Mouse (Mus musculus) left cerebral cortex, postnatal 10 days (tissue): Measurements from ENCODE around the gene Supt5. TPM values are rescaled to one million over a fixed set of nuclear protein-coding genes. Genes with fewer than 3 reads are reported as not detected.

Source experiments
- DNase-seq, 2 experiments: peaks; one replicate each; pipeline ENCODE4 v3.0.0; 2021 to 2022; ENCODE audit warnings: low spot score in 2 of 2, mixed read lengths in 1 of 2; ENCODE audit errors: extremely low spot score in 1 of 2
- intact Hi-C: fragments of 180-260 bp; cut with DNase I; formaldehyde crosslinking; loops from one replicate; pipeline ENCODE4 v1.15.1; 2025
- total RNA-seq, 2 experiments: library from RNA; stranded (reverse); gene quantifications; 2 replicates each; pipeline ENCODE4 v1.2.3; 2021

Gene Supt5
- total RNA-seq, 2 experiments from 2014 or later, result 113 to 114 TPM

DNA sequence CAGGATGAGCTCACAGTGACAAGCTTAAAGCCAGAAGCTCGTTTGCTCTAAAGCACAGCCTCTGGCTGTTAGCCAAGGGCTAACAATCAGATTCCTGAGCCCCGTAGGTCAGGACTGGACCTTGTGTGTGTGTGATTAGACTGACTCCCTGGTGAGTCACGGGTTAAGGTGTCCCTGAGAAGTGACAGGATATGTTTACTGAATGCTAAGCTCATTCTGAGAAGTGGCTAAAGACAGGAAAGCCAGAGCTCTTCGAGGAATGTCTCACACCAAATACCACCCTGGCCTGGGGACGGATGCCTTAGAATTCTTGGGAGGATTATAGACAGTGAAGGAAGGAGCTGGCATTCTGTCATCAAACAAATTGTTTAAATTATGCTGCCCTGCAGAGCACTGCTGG is 19.4 kb upstream of the Supt5 start:
- intact Hi-C loops, result no loop called here
- DNase-seq, result no peak

DNA sequence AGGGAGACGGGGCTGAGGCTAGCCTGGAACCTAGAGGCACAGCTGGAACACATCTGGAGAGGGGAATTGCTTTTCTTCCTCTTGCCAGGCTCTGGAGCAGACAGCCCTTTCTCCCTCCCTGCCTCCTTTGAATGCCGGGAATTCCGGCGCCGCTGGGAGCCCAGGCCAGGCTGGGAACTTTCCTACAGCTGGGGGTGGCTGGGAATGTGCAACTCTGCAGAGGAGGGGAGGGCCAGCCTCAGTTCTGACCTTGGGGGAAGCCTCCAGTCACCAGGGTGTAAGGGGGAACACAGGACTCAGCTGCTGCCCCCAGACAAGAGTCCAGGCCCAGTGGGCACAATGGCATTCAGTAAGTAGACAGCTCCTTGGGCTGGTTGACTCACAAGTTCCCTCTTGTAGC is 18.4 kb upstream of the Supt5 start:
- intact Hi-C loops, result no loop called here
- peak in 1 of 2 experiments; percentile 85 for DNase-seq

DNA sequence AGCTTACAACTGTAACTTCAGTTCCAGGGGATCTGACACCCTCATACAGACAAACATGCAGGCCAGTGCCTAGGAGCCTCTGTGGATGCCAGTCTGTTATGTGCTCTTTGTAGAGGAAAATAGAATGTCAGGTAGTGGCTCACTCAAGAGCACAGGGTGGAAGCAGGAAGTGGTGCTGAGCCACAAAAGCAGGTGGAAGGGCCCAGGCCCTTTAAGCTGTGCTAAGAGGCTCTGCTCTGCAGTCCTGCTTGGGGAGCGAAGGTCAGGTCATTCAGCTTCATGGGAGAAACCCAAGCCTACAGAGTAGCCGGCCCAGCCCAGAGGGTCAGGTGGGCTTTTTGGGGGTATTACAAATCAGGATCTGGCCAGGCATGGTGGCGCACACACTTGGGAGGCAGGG is 16.7 kb upstream of the Supt5 start:
- intact Hi-C loops, result no loop called here
- DNase-seq, result no peak

DNA sequence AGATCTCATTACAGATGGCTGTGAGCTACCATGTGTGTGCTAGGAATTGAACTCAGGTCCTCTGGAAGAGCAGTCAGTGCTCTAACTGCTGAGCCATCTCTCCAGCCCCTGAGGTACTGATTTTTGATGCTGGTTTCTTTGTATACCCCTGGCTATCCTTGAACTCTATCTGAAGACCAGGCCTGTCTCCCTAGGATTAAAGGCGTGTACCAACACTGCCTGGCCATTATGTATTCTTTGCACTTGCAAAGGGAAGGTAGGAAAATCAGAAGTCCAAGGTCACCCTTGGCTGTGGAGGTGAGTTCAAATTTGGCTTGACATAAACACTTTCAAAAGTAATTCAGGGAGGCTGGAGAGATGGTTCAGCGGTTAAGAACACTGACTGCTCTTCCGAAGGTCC is 16.1 kb upstream of the Supt5 start:
- DNase-seq, result no peak
- intact Hi-C loops, result no loop called here

DNA sequence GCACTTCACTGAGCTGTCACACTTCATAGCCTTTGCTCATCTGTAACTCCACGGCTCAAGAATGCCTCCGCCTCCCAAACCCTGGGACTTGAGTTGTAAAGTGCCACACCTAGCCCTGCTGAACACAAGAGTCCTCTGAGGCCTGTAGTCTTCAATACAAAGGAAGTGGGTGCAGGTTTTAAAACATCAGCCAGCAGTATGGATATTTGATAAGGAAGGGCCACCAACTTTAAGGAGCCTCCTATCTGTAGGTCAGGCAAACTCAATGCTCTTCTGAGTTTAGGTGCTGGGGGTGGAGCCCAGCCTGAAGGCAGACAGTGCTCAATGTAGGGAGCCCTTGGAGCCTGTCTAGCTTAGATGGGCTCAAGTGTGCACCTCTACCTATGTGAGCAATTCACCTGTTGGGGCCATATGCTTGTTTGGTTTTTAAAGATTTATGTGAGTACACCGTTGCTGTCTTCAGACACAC is 15.6 kb upstream of the Supt5 start:
- DNase-seq, result no peak
- intact Hi-C loops, result no loop called here

DNA sequence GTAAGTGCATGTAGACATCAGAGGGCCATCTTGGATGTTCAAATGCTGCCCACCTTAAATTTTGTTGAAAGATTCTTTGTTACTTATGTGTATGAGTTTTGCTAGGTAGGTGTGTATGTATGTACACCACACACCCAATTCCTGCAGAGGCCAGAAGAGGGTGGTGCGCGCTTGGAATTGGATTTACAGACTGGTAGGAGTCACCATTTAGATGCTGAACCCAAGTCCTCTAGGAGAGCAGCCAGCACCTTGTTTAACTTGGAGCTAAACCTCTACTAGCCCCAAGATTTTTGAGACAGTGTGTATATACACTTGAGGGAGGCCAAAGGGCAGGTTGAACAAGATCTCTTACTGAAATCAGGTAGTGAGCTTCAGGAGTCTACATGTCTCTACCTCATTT is 14.7 kb upstream of the Supt5 start:
- intact Hi-C loops, result no loop called here
- DNase-seq, result no peak

DNA sequence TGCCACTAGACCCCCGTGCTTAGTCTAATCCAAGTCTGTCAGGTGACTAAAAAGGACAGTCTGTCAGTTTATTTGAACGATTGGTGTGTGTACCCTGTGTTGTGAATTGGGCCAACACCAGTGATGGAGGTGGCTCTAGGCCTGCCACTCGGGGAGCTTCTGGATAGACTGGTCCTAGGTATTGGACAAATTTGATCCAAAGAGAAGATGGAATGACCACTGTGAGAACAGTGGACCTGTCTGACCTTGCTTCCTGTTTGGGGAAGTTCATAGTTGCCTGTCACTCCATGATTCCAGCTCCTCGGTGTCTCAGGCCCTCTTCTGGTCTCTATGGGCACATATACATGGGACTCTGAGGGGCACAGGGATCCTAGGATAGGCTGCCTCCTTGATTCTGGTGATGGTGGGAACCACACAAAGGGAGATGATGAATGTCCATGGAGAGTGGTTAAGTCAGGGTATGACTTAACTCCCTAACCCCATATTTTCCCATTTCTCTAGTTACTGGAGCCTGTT is 13.2 kb upstream of the Supt5 start:
- intact Hi-C loops, result no loop called here
- DNase-seq, result no peak

DNA sequence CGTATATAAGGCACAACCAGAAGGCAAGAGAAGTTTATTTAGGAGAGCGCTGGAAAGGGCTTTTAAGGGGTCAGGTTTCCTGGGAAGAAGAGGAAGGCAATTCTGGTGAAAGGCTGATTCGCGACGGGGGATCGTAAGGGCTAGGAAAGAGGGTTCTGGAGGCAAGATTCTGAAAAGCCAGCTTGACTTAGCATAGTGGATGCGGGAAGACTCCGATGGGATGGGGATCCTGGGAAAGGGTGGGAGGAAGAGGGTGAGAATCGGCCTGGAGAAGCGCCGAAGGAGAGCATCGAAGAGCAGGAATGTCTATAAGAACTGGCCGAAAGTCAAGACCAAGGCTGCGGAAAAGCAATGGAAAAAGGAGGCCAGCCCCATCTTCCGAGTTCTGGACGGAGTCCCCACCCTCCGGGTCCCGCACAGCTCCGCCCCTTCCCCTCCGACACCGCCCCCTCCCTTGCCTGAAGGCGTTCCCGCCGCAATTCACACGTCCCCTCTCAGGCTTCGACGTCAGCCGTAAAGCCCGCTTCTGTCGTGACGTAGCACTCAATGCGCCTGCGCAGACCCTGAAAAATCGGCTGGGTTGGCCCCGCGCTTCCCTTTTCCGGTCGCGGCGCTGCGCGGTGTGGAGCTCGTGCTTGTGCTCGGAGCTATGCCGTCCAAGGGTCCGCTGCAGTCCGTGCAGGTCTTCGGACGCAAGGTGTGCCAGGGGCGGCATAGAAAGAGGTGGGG is 11.8 kb upstream of the Supt5 start, which contains the start of gene Rps16:
Gene Rps16 (plus strand): TSS at position 498 of the 729 bp plus-strand sequence.
- intact Hi-C loops, result no loop called here
- DNase-seq, result peak; percentile 96 to 99

DNA sequence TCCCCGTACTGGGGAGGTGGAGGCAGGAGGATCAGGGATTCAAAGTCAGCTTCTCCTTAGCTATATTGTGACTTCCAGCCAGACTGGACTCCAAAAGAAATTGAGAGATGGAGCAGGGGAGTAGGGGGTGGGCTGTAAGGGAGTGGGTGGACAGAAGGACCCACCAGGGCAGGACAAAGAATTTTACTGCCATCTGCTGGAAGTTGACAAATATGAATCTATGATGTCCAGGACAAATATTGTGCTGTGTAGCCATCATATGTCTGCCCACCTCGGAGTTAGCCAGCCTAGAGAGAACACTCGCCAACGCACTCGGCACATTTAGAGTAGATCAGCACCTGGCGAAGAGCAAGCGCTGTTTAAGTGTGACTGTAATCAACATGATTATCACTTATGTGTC is 10.1 kb upstream of the Supt5 start:
- intact Hi-C loops, result no loop called here
- DNase-seq, result no peak

DNA sequence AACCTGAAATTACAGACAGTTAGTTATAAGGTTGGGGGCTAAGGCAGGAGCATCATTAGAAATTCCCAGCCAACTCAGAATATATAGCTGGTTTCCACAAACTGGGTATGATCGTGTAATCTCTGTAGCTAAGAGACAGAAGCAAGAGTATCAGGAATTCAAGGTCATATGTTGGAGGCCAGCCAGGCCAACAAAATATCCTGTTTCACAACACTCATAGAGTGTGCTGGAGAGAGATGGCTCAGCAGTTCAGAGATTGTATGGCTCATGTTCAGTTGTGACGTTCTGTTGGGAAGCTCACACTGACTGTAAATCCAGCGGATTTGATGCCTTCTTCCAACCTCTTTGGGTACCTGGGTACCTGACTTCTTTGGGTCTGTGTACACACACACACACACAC is 9.2 kb upstream of the Supt5 start:
- intact Hi-C loops, result no loop called here

DNA sequence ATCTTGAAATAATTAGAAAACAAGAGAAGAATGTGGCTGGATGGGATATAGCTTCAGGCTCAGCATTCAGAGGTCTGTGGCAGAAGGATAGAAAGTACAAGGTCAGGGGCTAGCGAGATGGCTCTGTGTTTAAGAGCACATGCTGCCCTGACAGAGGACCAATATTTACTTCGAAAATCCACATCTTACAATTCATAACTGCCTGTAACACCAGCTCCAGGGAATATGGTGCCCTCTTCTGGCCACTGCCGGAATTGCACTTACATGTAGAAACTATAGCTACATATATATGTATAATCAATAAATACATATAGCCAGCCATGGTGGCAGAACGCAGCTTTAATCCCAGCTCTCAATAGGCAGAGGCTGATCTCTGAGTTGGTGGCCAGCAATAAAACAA is 6.1 kb upstream of the Supt5 start:
- DNase-seq, result peak in 1 of 2 experiments; percentile 50
- intact Hi-C loops, result no loop called here

More for the DNA sequence above, 9.2 kb upstream of the Supt5 start:
- DNase-seq, result no peak

DNA sequence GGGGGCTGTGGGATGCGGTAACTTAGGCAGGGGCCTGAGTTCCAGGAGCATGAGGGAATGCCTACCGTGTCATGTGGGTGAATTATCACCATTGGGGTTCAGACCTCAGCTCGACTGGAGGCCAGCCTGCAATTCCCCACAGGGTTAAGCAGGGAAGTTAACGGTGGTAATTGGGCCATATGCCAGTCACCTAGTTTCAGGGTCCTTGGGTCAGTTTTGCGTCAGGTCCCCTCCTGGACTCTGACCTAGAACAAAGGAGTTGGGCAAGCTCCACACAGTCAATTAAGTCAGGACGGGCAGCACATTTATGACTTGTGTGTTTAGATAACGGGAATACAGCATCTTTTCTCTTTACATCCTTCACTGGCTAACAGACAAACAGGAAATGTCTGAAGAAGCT is 2.8 kb upstream of the Supt5 start:
- intact Hi-C loops, result no loop called here

DNA sequence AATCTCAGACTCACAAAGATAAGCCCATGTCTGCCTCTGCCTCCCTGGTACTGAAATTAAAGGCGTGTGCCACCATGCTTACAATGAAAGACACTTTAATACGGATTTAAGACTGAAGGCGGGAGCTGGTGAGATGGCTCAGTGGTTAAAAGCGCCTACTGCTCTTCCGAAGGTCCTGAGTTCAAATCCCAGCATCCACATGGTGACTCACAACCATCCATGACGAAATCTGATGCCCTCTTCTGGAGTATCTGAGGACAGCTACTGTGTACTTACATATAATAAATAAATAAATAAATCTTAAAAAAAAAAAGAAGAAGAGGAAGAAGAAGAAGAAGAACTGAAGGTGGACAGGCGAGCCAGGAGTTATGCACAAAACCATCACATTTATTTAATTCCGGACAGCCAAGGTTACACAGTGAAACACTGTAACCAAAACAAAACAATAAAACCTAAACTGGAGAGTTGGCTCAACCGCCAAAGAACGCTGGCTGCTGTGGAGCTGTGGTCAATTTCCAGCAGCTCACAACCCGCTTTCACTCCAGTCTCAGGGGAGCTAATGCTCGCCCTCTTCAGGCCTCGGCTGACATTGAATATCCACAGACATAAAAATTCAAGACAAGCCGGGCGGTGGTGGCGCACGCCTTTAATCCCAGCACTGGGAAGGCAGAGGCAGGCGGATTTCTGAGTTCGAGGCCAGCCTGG is 819 bp upstream of the Supt5 start:
- intact Hi-C loops, result no loop called here
- peak; percentile 27 to 70 for DNase-seq

More for the DNA sequence above, 2.8 kb upstream of the Supt5 start:
- no peak for DNase-seq

DNA sequence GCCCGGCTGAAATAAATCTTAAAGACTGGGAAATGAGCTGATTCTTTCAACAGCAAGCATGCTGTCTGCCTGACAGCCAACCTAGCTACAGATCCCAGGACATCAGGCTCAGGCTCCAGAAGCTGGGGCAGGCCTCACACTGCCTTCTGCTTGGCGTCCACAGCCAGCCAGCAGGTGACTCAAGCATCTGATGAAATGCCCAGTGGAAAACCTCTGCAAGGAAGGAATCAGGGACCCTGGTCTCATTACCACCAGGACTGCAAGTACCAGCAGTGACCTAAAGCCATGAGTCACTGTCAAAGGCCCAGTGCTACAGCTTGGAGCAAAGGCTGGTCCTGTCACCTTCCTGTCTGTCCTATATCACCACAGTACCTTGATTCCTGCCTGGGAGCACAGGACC is 3.1 kb downstream of the Supt5 start:
- intact Hi-C loops, result no loop called here
- DNase-seq, result no peak

DNA sequence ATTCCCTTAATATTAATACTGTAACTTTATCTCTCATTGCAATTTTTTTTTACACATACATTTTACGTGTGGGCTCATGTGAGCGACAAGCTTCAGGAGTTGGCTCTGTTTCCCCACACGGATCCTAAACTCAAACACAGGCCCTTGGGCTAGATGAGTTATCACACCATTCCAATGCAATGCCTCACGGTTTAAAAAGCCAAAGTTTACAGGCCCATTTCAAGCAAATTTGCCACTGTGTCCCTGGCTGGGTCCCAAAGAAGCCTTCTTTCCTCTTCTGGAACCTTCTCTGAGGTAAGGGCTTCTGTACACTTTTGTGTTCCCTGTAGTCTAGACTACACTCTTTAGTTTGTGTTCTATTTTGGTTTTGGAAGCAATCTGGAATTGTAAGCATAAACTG is 4.0 kb downstream of the Supt5 start:
- intact Hi-C loops, result no loop called here
- DNase-seq, result no peak

DNA sequence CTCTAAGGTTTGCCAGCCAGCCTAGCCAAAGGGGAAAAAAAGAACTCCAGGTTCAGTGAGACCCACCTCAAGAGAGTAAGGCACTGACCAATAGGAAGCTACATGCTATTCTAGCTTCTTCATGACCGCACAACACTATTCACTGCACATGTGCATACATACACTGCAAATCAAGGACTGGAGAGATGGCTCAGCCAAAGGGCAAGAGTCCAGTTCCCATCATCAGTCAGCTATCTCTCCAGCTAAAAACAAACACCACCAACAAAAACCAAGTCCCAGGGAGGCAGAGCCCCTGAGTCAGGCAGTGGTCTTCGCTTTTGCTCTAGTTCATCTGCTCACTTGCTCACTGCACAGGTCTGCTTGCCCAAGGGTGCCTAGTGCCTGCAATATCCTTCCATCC is 10.3 kb downstream of the Supt5 start:
- intact Hi-C loops, result no loop called here
- DNase-seq, result peak in 1 of 2 experiments; percentile 6

DNA sequence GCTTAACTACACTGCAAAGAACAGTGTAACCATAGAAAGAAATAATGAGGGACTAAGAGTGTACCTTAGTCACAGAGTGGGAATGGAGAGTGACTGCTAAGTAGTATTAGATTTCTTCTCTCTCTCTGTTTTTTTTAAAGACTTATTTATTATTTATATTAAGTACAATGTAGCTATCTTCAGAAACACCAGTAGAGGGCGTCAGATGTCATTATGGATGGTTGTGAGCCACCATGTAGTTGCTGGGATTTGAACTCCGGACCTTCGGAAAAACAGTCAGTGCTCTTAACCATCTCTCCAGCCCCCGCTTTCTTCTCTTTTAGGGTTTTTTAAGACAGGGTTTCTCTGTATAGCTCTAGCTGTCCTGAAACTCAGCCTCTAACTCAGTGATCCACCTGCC is 12.1 kb downstream of the Supt5 start:
- peak in 1 of 2 experiments; percentile 5 for DNase-seq
- intact Hi-C loops, result no loop called here

DNA sequence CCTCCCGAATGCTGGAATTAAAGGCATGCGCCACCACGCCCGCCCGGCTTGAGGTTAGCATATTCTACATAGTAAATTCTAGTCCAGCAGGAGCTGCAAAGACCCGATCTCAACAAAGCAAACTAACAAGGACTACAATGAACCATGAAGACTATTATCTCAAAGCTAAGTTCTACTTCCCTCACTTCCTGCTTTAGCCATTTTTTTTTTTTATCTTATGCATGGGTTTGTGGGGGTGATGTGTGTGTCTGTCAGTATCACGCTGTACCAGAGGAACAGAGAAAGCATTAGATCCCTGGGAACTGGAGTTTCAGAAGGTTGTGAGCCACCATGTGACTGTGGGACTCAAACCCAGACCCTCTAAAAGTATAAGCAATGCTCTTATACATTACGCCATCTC is 13.3 kb downstream of the Supt5 start:
- intact Hi-C loops, result no loop called here
- no peak for DNase-seq

DNA sequence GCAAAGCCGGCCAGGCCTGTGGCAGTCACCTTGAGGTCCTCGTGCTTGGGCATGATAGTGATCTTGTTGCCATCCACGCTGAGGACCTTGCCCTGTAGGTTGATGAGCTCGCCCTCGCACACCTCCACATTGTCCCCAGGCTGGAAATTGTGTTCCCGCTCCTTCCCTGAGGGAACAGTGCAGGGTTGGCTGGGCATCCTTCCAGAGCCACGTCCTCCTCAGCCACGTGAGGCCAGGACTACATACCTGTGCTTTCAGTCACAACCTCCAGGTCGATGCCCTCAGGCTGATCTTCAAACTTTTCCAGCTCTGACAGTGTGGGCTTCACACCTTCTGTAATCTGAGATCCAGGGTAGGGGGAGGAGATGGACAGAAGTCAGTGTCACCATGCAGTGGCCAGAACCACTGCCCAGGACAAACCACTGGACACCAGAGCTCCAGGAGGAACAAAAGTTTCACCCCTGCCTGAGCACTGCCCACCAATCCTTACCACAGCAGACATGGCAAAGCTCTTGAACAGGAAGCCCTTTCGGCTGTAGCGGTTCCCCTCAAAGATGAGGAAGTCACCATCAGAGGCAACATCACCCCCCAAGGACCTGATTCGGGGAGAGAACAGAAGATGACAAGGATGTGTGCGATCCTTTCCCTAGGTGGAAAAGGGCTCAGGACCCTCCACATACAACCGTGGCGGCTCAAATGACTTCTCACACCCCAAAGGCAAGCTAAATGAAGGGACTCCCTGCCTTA is 16.4 kb downstream of the Supt5 start:
- peak in 1 of 2 experiments; percentile 18 for DNase-seq

More for the DNA sequence above, 16.4 kb downstream of the Supt5 start:
- intact Hi-C loops, result no loop called here
